Mouse (Mus musculus): ENCODE measurements around the gene Ltbp2.

The Ltbp2 gene

DNA sequence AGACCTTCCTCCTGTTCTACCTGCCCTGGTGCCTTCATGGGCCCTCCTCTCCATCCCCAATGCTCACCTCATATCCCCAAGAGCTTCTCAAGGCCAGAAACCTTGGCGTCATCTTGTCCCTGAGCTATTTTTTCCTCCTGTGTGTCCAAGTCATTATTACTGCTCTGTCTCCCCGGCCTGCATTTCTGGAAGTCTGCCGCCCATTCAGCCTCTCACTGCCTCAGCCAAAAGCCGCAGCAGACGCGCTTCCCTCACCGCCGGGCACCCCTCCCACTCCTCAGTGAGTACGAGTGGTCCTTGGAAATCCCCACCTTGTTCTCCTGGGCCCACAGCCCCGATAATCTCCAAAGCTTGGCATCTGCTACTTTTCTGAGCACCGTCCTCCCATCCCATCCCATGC lies 3.8 kb upstream of the Ltbp2 start:
- in situ Hi-C loops (cut with MboI, MseI) = no loop called here

DNA sequence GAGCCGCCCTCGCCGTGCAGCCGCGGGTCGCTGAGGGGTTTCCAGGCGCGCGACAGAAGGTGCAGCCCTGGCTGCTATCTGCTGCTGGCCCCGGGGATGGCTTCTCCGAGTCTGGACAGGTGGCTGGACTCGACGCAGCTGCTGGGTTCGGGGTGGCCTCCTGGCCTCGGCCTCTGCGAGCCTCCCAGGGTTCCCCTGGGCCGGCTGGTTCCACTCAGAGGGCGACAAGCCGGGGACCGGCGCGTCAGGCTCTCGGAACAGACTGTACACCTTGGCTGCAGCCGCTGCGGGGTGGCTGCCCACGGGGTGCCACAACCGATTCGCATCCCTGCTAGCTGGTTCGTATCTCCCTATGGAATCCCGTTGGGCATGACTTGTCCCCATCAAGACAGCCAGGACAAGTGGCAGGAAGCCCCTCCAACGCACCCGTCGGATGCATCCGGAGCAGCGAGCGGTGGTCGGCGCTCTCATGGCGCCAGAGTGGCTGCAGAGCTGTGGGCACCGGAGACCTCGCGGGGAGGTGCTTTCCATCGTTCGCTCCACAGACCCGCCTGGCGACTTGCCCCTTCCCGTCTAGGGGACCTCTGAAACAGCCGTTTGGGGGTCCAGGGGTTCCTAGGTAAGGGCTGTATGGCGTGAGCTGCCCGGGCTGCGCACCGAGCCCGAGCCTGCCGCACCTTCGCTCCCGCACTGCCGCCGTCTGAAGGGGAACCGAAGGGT lies 411 bp downstream of the Ltbp2 start:
- in situ Hi-C loops (cut with MboI, MseI) = no loop called here

DNA sequence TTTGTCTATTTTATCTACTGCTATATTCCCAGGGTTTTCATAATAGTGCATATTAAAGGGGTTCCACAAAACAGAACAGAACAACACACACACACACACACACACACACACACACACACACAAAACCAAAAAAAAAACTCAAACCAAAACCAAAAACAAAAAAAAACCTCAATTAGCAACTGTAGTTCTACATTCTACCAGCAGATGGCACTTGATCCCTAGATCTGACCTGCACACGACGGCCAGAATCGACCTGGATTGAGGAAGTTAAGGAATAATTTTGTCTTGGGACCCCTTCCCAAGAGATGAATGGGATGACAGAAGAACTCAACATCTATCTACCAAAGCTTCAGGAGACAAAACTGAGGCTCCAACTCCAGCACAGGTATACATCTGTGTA lies 2.9 kb downstream of the Ltbp2 start:
- in situ Hi-C loops (cut with MboI, MseI) = loop anchor here (5.0 kb wide), 1 partner anchor 71 kb away; no protein-coding TSS in a partner anchor

DNA sequence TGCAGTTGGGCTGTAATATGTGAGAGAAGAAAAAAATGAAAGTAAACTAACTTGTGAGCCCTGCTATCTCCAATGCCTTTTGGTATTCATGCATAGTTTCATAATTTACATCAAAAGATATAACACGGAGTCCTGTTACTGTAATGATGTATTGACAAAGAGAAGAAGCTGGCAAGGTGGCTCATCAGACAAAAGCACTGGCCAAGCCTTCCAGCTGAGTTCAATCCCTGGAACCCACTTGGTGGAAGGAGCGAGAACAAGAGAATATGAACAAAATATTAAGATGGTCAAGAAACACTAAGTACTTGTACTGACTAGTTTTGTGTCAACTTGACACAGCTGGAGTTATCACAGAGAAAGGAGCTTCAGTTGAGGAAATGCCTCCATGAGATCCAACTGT lies 4.0 kb downstream of the Ltbp2 start:
- in situ Hi-C loops (cut with MboI, MseI) = loop anchor here (5.0 kb wide), 1 partner anchor 70 kb away; no protein-coding TSS in a partner anchor

DNA sequence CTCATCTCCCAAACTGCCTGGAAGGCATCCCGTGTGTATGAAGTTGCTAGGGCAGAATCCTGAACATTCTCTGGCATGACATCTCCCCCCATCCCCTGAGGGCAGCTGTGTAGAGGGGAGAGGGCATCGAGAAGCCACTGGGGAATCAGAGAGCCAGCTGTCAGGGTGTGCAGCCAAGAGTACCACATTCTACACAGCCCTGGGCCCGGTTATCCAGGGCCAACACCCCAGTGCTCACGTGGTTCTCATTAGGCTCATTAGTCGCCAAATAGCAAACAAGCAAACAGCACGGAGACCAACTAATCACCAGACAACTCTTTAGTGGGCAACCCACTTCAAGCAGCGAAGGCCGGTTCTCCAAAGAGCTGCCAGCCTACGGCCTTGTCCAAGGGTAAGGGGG lies 10.9 kb downstream of the Ltbp2 start:
- in situ Hi-C loops (cut with MboI, MseI) = loop anchor here (10.0 kb wide), 1 partner anchor 749 kb away; no protein-coding TSS in a partner anchor

- in situ Hi-C loops (cut with MboI, MseI) = loop anchor here (10.0 kb wide), 1 partner anchor 750 kb away; no protein-coding TSS in a partner anchor
Measured at GRCm38 (mm10) chr12:84864801-84865200, 11.5 kb downstream of the Ltbp2 start.

DNA sequence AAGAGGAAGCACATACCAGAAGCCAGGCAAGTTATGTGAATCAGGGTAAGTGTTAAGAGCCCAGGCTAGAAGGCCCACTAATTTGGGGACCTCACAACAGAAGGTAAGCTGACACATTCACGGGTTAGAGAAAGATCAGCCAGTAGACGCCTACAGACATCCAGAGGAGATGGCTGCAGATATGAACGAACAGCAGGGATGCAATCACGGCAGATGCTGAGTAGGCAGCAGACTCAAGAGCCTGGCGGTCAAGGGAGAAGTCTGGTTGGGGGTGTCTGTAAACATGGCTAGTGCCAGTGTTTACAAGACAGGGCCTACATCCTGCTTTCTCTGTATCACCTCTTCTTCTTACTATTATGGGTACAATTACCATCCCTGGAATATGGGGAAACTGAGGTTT lies 13.1 kb downstream of the Ltbp2 start:
- in situ Hi-C loops (cut with MboI, MseI) = loop anchor here (10.0 kb wide), 1 partner anchor 752 kb away; no protein-coding TSS in a partner anchor

DNA sequence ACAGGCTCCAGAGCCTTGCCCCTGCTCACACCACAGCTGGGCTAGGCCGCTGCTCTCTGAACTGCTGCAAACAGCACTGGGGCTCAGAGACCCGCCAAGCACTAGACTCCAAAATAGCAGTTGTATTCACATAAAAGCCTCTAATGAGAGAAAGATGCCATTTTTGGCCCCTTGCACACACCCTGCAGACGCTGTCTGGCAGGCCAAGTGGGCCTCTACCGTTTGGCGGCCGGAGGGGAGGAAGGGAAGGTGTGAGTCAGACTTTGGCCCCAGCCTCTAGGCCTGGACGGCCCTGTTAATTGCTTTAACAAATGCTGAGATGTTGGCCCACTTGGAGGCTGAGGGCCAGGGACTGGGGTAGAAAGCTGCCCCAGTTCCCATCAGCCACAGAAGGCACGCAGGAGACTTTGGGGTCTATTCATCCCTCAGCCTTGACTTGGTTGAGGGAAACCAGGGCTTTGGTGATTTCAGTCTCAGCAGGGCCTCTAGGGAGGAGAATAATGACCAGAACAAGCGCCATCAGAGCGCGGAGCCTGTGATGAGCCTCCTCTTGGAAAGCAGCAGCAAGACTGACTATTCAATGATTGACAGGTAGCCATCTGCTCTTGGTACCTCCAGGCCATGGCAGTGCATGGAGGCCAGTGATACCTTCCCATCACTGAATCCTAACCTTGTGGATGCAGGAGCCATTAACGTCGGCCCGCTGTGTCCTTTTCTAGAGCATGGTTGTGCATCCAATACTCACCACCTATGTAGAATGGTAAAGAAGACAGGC lies 14.0 kb downstream of the Ltbp2 start:
- in situ Hi-C loops (cut with MboI, MseI) = loop anchor here (10.0 kb wide), 1 partner anchor 752 kb away; no protein-coding TSS in a partner anchor

GRCm38 (mm10) chr12:84858149-84859113 lies 17.9 kb downstream of the Ltbp2 start:
- in situ Hi-C loops (cut with MboI, MseI) = no loop called here

- in situ Hi-C loops (cut with MboI, MseI) = no loop called here
Measured at GRCm38 (mm10) chr12:84857706-84858105, 18.6 kb downstream of the Ltbp2 start.

DNA sequence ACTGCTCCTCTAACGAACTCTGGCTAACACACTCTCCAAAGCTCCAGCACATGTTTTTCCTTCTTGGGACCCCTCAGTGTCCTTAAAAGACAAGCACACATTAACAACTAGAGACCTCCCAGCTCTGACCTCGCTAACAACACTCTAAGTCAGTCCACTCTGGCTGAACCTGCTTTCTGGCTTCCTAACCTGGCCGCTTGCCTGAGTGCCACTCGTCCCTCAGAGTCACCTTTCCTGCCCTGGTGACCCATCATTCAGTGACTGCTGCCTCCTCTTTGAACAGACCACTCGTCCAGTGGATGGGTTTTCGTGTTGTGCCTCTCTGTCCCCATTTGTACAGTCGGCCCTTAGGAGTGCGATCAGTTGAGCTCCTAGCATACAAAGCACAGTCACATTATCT lies 19.8 kb downstream of the Ltbp2 start:
- in situ Hi-C loops (cut with MboI, MseI) = no loop called here

DNA sequence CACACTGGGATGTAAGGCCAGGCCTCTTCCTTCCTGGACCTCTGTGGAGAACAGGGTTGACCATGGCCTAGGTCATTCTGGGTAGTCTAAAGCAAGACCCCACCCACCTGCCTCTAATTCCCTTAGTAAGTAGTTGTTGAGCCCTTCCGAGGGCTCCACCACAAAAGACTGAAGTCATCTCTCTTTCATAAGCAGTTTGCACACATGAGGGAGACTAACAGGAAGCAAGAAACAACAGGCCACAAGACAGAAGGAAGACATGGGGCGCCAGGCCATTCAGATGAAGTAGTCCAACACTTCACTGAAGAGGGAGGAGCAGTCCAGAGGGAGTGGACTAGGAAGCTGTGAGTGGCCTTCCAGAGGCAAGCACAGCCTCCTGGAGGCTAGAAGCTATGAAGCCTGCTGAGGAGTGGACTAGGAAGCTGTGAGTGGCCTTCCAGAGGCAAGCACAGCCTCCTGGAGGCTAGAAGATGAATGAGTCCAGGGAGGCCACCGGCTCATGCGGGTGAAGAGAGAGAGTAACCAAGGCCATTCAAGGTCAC lies 21.2 kb downstream of the Ltbp2 start:
- in situ Hi-C loops (cut with MboI, MseI) = no loop called here

DNA sequence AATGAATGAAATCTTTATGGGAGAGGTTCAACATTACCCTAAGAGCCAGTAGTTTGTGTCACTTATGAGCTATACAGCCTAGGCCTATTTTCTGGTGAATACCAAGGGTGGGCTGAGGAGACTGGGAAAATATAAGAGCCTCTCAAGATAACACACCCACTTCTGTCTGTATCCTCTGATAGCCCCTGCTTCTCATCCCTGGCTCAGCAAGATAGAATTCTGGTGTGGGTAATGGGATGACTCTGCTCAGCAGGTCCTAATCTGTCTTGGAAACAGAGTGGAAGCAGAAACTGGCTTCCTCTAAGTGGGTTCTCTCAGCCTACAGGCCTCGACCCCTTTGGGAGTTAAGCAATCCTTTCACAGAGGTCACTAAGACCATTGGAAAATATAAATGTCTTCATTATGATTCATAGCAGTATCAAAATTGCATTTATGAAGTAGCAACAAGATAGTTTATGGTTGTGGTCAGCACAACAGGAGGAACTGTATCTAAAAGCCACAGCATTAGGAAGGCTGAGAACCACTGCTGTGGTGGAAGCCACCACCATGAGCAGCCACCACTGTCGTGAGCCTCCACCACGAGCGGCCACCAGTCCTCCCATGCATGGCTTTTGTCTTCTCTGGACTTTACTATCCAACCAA lies 21.8 kb downstream of the Ltbp2 start:
- in situ Hi-C loops (cut with MboI, MseI) = no loop called here

GRCm38 (mm10) chr12:84851403-84852040 lies 24.8 kb downstream of the Ltbp2 start:
- in situ Hi-C loops (cut with MboI, MseI) = no loop called here

- in situ Hi-C loops (cut with MboI, MseI) = no loop called here
Measured at GRCm38 (mm10) chr12:84847882-84848281, 28.4 kb downstream of the Ltbp2 start.

DNA sequence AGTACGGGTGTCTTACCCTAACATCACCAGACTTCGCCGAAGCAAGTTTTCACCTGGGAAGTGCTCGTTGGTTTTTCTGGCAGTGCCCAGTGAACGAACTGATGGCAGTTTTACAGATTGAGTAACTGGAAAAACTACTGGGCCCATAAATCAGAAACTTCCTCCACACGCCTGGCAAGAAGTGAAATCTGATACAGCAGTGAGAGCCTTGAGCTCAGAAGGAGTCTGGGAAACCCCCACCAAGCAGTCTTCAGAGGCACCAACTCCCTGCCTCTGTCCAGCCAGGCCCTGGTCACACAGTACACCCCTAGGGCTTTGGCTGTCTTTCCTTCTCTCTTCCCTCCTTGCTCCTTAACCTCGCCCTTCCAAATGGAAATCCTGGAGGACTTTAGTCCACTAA lies 28.9 kb downstream of the Ltbp2 start:
- in situ Hi-C loops (cut with MboI, MseI) = no loop called here

- in situ Hi-C loops (cut with MboI, MseI) = no loop called here
Measured at GRCm38 (mm10) chr12:84846594-84847014, 29.7 kb downstream of the Ltbp2 start.

DNA sequence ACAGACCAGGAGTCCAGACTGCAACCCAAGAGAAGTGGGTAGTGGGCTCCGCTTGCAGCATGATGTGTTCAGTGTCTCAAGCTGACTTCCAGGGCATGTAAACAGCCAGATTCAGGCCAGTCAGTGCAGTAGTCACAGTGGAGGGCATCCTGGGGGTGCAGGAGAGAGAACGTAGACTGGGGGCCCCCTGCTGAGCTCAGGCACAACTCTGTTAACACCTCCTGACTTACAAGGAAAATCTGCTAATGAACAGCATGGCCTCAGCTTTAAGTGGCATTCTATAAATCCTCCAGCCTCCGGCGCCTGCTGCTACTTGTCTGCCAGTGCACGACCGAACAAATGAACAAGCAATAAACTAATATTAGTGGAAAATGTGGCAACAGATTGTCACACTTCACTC lies 33.6 kb downstream of the Ltbp2 start:
- in situ Hi-C loops (cut with MboI, MseI) = no loop called here

DNA sequence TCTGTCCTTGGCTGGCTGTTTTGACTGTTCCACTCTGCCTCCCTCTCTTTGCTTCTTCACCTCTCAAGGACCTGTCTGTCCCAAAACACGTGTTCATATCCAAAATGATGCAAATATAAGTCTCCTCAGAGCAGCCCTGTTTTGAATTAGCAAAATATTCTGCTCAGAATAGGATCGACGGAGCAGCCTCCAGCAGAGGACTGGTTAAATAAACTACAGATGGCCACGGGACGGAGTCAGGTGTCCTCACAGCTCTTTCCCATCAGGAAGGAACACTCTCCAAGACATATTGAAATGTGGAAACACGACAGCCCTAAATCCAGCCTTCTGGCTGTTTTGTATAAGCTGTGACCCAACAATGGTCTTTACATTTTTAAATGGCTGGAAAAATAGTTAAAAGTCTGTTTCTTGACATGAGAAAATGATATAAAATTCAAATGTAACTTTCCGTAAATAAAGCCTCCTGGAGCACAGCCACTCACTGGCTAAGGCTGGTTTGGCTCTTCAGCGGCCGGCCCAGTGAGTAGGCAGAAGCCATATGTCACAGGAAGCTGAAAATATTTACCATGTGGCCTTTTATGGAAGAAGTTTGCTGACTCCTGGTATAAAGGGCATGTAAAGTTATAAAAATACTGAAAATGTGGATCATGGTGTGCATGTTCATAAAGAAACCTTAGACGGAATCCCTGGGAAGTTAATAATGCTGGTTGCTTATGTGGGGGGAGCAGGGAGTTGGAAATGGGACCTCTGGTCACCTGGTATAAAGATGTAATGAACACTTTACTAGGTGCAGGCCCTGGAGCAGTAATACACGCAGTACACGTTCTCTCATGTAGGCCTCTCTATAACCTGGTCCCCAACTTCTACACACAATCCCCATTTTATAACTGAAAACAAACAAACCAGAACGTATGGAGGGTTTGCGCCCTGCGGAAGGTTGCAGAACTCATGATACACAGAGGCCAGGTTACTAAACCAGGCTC lies 34.9 kb downstream of the Ltbp2 start:
- in situ Hi-C loops (cut with MboI, MseI) = no loop called here

Data from T-helper 1 cell (primary cell).